Mouse (Mus musculus): ENCODE data around the gene Specc1. TPM values are rescaled to one million over a fixed set of nuclear protein-coding genes. Genes with fewer than 3 reads are reported as not detected.

The Specc1 gene
- polyA plus RNA-seq, 1 experiment, result 27.7 TPM

- Histone ChIP-seq H3K4me2 (ENCODE audit: low read depth) (no peak overlapping the region), H3K4me3 (no peak overlapping the region), H3ac (ENCODE audit: control insufficient read depth, insufficient read length) (no peak overlapping the region), H3K27me3 (ENCODE audit: control insufficient read depth, insufficient read depth, insufficient read length) (no peaks in the 10 kb centered on the region), H3K36me3 (ENCODE audit: control insufficient read depth, insufficient read depth) (no peaks in the 10 kb centered on the region), H3K79me2 (ENCODE audit: control insufficient read depth, insufficient read depth) (no peaks in the 10 kb centered on the region)
- TF ChIP-seq MYOD1 (IDR thresholded peaks at IDR 0.05; ENCODE audit: control insufficient read depth in 1 of 3, insufficient read length in 2 of 3, low read depth in 2 of 3), result no peak
- no peak for TF ChIP-seq REST (IDR thresholded peaks at IDR 0.05; ENCODE audit: insufficient read depth, insufficient read length)
- no peak for TF ChIP-seq CEBPB (IDR thresholded peaks at IDR 0.05; ENCODE audit: insufficient read depth, poor library complexity, severe bottlenecking)
- TF ChIP-seq TCF3 (IDR thresholded peaks at IDR 0.05; ENCODE audit: insufficient read length, low read depth), result no peak
- TF ChIP-seq TCF12 (IDR thresholded peaks at IDR 0.05; ENCODE audit: insufficient read depth, poor library complexity, severe bottlenecking), result no peak
- no peak for TF ChIP-seq MYOG (IDR thresholded peaks at IDR 0.05; ENCODE audit: control insufficient read depth in 1 of 3, insufficient read depth in 1 of 3, insufficient read length in 2 of 3, low read depth in 2 of 3)
- no peak for TF ChIP-seq MAX (IDR thresholded peaks at IDR 0.05; ENCODE audit: low read depth)
- no peak for TF ChIP-seq POLR2A (IDR thresholded peaks at IDR 0.05; ENCODE audit: insufficient read length, low read depth)
- TF ChIP-seq E2F4 (IDR thresholded peaks at IDR 0.05; ENCODE audit: insufficient read depth), result no peak
- no peak for TF ChIP-seq USF1 (IDR thresholded peaks at IDR 0.05; ENCODE audit: low read depth)
- no peak for TF ChIP-seq SRF (IDR thresholded peaks at IDR 0.05; ENCODE audit: control insufficient read depth, insufficient read length, low read depth)
- TF ChIP-seq POLR2AphosphoS2 (IDR thresholded peaks at IDR 0.05; ENCODE audit: insufficient read length, low read depth), result no peak
These were observed 91.5 kb downstream of the Specc1 start for GRCm38 (mm10) chr11:62047817-62048640.

- Histone ChIP-seq H3K4me3 (no peak overlapping the region), H3K4me2 (ENCODE audit: low read depth) (no peak overlapping the region), H3ac (ENCODE audit: control insufficient read depth, insufficient read length) (no peak overlapping the region), H3K27me3 (ENCODE audit: control insufficient read depth, insufficient read depth, insufficient read length) (no peaks in the 10 kb centered on the region), H3K79me2 (ENCODE audit: control insufficient read depth, insufficient read depth) (no peaks in the 10 kb centered on the region), H3K36me3 (ENCODE audit: control insufficient read depth, insufficient read depth) (no peaks in the 10 kb centered on the region)
- TF ChIP-seq TCF3 (IDR thresholded peaks at IDR 0.05; ENCODE audit: insufficient read length, low read depth) (no peak), MAX (IDR thresholded peaks at IDR 0.05; ENCODE audit: low read depth) (no peak), SRF (IDR thresholded peaks at IDR 0.05; ENCODE audit: control insufficient read depth, insufficient read length, low read depth) (no peak), CEBPB (IDR thresholded peaks at IDR 0.05; ENCODE audit: insufficient read depth, poor library complexity, severe bottlenecking) (no peak), REST (IDR thresholded peaks at IDR 0.05; ENCODE audit: insufficient read depth, insufficient read length) (no peak), MYOD1 (IDR thresholded peaks at IDR 0.05; ENCODE audit: control insufficient read depth in 1 of 3, insufficient read length in 2 of 3, low read depth in 2 of 3) (no peak), E2F4 (IDR thresholded peaks at IDR 0.05; ENCODE audit: insufficient read depth) (no peak), POLR2AphosphoS2 (IDR thresholded peaks at IDR 0.05; ENCODE audit: insufficient read length, low read depth) (no peak)
These were observed 92.6 kb downstream of the Specc1 start for GRCm38 (mm10) chr11:62049170-62049569.

- H3ac ChIP-seq (ENCODE audit: control insufficient read depth, insufficient read length), result no peak overlapping the region
- no peaks in the 10 kb centered on the region for H3K27me3 ChIP-seq (ENCODE audit: control insufficient read depth, insufficient read depth, insufficient read length)
- no peaks in the 10 kb centered on the region for H3K79me2 ChIP-seq (ENCODE audit: control insufficient read depth, insufficient read depth)
- H3K4me2 ChIP-seq (ENCODE audit: low read depth), result no peak overlapping the region
- no peaks in the 10 kb centered on the region for H3K36me3 ChIP-seq (ENCODE audit: control insufficient read depth, insufficient read depth)
- TF ChIP-seq USF1 (IDR thresholded peaks at IDR 0.05; ENCODE audit: low read depth) (no peak), POLR2A (IDR thresholded peaks at IDR 0.05; ENCODE audit: insufficient read length, low read depth) (no peak), MYOD1 (IDR thresholded peaks at IDR 0.05; ENCODE audit: control insufficient read depth in 1 of 3, insufficient read length in 2 of 3, low read depth in 2 of 3) (no peak), CEBPB (IDR thresholded peaks at IDR 0.05; ENCODE audit: insufficient read depth, poor library complexity, severe bottlenecking) (no peak), POLR2AphosphoS2 (IDR thresholded peaks at IDR 0.05; ENCODE audit: insufficient read length, low read depth) (no peak), SRF (IDR thresholded peaks at IDR 0.05; ENCODE audit: control insufficient read depth, insufficient read length, low read depth) (no peak), E2F4 (IDR thresholded peaks at IDR 0.05; ENCODE audit: insufficient read depth) (no peak), MYOG (IDR thresholded peaks at IDR 0.05; ENCODE audit: control insufficient read depth in 1 of 3, insufficient read depth in 1 of 3, insufficient read length in 2 of 3, low read depth in 2 of 3) (no peak), TCF12 (IDR thresholded peaks at IDR 0.05; ENCODE audit: insufficient read depth, poor library complexity, severe bottlenecking) (no peak), REST (IDR thresholded peaks at IDR 0.05; ENCODE audit: insufficient read depth, insufficient read length) (no peak), MAX (IDR thresholded peaks at IDR 0.05; ENCODE audit: low read depth) (no peak), TCF3 (IDR thresholded peaks at IDR 0.05; ENCODE audit: insufficient read length, low read depth) (no peak)
- no peak overlapping the region for H3K4me3 ChIP-seq
These were observed 94.1 kb downstream of the Specc1 start for GRCm38 (mm10) chr11:62050356-62051330.

- TF ChIP-seq MYOG (IDR thresholded peaks at IDR 0.05; ENCODE audit: control insufficient read depth in 1 of 3, insufficient read depth in 1 of 3, insufficient read length in 2 of 3, low read depth in 2 of 3), result no peak
- TF ChIP-seq POLR2A (IDR thresholded peaks at IDR 0.05; ENCODE audit: insufficient read length, low read depth), result no peak
- no peak for TF ChIP-seq TCF3 (IDR thresholded peaks at IDR 0.05; ENCODE audit: insufficient read length, low read depth)
- no peak for TF ChIP-seq POLR2AphosphoS2 (IDR thresholded peaks at IDR 0.05; ENCODE audit: insufficient read length, low read depth)
- TF ChIP-seq REST (IDR thresholded peaks at IDR 0.05; ENCODE audit: insufficient read depth, insufficient read length), result no peak
- TF ChIP-seq CEBPB (IDR thresholded peaks at IDR 0.05; ENCODE audit: insufficient read depth, poor library complexity, severe bottlenecking), result no peak
- no peak for TF ChIP-seq USF1 (IDR thresholded peaks at IDR 0.05; ENCODE audit: low read depth)
- no peak for TF ChIP-seq MAX (IDR thresholded peaks at IDR 0.05; ENCODE audit: low read depth)
- no peak for TF ChIP-seq SRF (IDR thresholded peaks at IDR 0.05; ENCODE audit: control insufficient read depth, insufficient read length, low read depth)
- TF ChIP-seq E2F4 (IDR thresholded peaks at IDR 0.05; ENCODE audit: insufficient read depth), result no peak
- TF ChIP-seq MYOD1 (IDR thresholded peaks at IDR 0.05; ENCODE audit: control insufficient read depth in 1 of 3, insufficient read length in 2 of 3, low read depth in 2 of 3), result no peak
- Histone ChIP-seq H3K27me3 (ENCODE audit: control insufficient read depth, insufficient read depth, insufficient read length) (no peaks in the 10 kb centered on the region), H3K79me2 (ENCODE audit: control insufficient read depth, insufficient read depth) (no peaks in the 10 kb centered on the region), H3ac (ENCODE audit: control insufficient read depth, insufficient read length) (no peak overlapping the region), H3K4me2 (ENCODE audit: low read depth) (no peak overlapping the region), H3K36me3 (ENCODE audit: control insufficient read depth, insufficient read depth) (no peaks in the 10 kb centered on the region), H3K4me3 (no peak overlapping the region)
These were observed 94.9 kb downstream of the Specc1 start for GRCm38 (mm10) chr11:62051487-62051886.

All from myocyte (in vitro differentiated cells).